Mouse (Mus musculus): ENCODE measurements at regions not wholly inside any gene's neighbourhood (a gene's known extent, or its start where the extent isn't known, plus 50 kb on each side); places are given as distances from the start of the nearest gene placed in this dataset.

GRCm38 (mm10) chrX:11098366-11098765, 200.7 kb upstream of the H2al1a start:
- TF ChIP-seq POLR2A (IDR thresholded peaks at IDR 0.05; ENCODE audit: control insufficient read depth, low read depth, low read length) (no peak), CTCF (IDR thresholded peaks at IDR 0.05; ENCODE audit: control insufficient read depth, insufficient read depth, insufficient replicate concordance, low read depth, low read length) (no peak)

All from testis, adult 2 months (tissue).